Mouse (Mus musculus) gastrocnemius, postnatal 10 days (tissue): ENCODE results near the gene Batf. TPM values are rescaled to one million over a fixed set of nuclear protein-coding genes. Genes with fewer than 3 reads are reported as not detected.
"Not testable (repeated sequence)": the region's sequence is repeated elsewhere in the genome, so short reads cannot be mapped to it uniquely, and the experiment has no call there.

Source experiments
- DNase-seq: peaks from one replicate; pipeline ENCODE4 v3.0.0; 2021; ENCODE audit warnings: mixed read lengths
- total RNA-seq, 2 experiments: library from RNA; stranded (reverse); gene quantifications; 2 replicates each; pipeline ENCODE4 v1.2.3; 2021

The Batf gene
- total RNA-seq, 2 experiments from 2014 or later, result 0.33 to 1.3 TPM

- no peak for DNase-seq
These were observed 1.8 kb upstream of the Batf start for GRCm38 (mm10) chr12:85684411-85685275.

DNA sequence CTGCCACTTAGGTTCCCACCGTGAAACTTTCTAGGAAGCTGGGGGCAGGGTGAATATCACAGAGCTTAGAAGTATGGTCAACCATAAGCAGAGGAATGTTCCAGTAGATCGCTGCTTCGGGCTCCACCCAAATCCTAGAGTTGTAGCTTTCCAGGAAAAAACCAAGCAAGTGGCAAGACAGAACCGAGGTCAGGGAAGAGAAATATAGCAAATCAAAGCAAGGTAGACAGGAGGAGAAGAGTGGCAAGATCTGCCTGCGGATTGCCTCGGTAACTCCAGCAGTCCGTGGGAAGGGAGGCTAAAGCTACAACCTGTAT is 706 bp downstream of the Batf start:
- no peak for DNase-seq

- DNase-seq, result no peak
These were observed 1.4 kb downstream of the Batf start for GRCm38 (mm10) chr12:85687846-85688245.

- no peak for DNase-seq
These were observed 9.3 kb downstream of the Batf start for GRCm38 (mm10) chr12:85695787-85696186.

DNA sequence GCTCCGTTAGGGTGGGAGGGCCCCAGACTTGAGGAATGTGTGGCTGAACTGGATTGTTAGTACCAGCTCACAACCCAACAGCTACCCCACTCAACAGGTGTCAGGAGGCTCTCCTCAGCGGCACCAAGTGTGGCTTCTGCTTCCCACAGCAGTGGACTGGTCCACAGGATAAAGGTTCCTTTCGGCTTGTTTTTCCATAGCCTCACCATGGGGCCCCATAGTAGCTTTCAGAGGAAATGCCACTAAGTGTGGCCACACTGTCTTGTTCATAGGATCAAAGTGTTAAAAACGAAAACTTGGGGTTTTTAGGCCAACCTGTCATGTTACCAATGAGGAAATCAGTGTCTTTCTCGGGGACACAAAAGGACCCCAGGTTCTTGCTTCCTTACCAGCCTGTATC is 10.0 kb downstream of the Batf start:
- DNase-seq, result no peak

- DNase-seq, result not testable (repeated sequence)
These were observed 11.7 kb downstream of the Batf start for GRCm38 (mm10) chr12:85698179-85698578.

- DNase-seq, result no peak
These were observed 13.8 kb downstream of the Batf start for GRCm38 (mm10) chr12:85700191-85700841.

DNA sequence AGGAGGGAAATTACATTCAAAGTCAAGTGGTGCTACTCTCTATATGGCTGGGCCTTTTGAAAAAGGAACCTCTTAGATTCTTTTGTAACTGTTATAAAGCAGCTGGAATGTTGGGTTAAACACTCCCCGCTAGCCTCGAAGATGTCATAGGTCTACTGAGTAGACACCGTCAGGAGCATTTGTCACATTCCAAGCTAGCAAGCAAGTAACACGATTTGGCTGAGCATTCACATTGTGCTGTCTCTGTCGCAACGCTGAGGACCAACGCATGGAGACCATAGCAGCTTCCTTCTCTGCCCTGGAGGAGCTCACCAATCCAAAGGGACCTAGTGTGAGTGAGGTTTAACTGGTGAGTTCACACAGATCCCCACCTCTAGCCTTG is 14.4 kb downstream of the Batf start:
- DNase-seq, result no peak

DNA sequence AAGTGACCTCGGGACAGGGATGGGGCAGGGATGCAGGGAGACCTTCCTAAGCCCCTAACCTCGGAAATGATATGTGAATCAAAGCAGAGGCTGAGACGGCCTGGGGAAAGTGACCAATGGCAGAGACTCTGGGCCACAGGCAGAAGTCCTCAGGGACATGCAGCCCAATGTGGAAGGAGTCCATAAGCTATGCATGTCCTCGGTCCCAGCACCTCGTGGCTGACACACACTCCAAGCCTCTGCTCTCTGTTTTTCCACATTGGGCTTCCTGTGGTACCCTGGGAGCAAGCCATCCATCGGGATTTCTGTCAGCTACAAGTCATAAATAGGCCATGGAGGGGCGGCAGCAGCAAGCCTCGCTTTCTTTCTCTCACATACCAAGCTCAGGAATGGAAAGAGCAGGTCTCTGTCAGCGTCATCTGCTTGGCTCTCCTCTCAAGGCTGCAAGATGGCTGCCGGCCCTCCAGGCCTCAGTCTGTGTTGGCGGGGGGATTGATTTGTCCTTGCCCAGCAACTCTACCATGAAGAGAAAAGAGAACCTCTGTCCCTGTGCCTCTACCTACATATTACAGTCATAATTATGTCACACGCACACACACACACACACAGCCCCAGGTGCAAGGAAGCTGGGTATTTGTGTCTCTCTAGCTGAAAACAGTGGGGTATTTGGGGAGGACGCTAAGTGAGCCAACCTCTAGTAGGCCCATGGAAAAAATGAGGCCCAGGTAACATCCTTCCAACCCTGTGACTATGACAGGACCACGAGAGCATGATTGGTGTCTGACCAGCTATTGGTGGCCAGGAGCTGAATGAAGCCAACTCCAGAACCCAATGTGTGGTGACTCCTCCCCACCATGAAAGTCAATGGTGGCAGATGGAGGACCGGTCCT is 15.9 kb downstream of the Batf start:
- no peak for DNase-seq

DNA sequence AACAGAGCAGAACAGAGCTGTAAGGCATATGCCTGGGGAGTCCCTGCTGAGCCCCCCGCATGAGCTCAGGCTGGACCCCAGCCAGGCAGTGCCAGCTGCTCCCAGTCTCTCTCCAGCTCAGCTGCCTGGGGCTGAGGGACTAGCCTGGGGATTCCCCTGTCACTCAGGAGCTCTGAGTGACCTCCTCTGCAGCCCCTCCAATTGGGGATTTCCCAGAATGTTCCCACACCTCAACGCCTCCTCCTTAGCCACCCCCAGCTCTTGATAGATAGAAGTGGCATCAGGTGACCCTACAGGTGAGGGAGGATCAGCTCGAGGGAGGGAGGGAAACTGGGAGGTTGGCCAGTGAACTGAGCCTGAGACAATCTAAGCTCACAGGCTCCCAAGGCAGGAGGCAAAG is 17.0 kb downstream of the Batf start:
- peak; percentile 34 for DNase-seq

GRCm38 (mm10) chr12:85704566-85704965 is 18.1 kb downstream of the Batf start:
- DNase-seq, result no peak

- peak; percentile 76 for DNase-seq
These were observed 18.7 kb downstream of the Batf start for GRCm38 (mm10) chr12:85705002-85705830.

DNA sequence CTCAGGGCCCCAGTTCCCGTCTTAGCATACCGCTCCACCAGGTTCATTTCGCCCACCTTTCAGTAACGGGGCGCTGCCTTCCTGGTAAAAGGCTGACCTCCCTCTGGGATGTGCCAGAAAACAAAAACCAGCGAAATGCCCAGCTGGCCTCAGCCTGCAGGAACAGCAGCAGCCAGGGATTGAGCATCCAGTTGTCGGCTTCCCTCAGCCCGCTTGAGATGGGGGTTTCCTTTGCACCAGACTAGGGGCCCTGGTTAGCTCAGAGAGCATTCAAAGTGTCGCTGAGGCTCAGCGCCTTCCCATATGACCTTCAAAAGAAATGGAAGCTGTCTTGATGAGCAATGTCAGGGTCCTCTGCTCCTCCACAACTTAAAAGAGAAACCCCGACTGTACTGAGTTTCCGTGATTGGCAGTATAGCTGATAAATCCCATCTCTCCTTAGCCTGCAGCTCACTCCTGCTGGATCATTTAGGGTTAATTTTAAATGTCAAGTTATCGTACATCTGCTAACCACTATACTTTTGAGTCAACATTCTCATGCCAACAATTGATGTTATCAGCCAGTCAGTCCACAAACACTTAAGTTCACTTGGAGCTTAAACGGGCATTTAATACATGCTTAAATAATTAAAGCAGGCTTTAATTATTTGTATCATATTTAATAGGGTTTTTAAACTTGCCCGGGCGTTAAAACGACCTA is 19.5 kb downstream of the Batf start:
- no peak for DNase-seq

- DNase-seq, result no peak
These were observed 20.4 kb downstream of the Batf start for GRCm38 (mm10) chr12:85706906-85707305.

- no peak for DNase-seq
These were observed 20.9 kb downstream of the Batf start for GRCm38 (mm10) chr12:85707391-85707790.

GRCm38 (mm10) chr12:85708556-85708955 is 22.1 kb downstream of the Batf start:
- DNase-seq, result no peak

- DNase-seq, result no peak
These were observed 24.2 kb downstream of the Batf start for GRCm38 (mm10) chr12:85710695-85711094.

GRCm38 (mm10) chr12:85712587-85712986 is 26.1 kb downstream of the Batf start:
- DNase-seq, result no peak

DNA sequence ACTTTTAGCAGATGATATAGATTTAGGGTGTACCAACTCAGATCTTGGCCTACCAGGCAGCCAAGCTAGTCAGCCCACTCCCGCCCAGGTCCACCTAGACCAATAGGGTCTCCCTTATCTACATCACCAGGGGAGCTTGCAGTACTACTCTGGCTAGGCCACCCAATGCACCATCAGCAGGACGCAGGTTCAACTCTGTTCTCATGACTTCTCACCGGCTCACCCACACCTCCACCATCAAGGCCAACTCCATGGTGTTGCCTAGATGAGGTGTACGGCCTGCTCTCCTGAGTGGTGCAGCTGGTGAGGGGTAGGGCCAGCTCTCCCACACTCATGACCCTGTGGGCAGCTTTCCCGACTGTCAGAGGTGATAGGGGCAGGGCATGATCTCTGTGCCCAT is 27.7 kb downstream of the Batf start:
- no peak for DNase-seq

DNA sequence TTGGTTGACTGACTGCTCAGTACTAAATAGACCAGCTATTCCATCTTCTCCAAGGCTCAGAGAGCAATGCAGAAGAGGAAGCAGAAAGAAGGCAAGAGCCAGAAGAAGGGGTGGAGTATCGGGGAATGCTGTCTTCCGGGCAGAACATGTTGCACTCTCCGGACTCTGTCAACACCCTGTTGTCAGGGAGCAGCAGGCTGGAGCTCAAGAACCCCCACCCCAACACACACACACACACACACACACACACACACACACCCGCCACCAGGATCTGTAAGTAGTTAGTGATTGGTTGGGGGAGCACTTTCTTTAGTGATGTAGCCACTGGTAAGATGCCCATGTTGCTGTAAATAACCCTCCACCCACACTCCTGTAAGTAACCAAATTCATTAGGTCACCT is 38.8 kb downstream of the Batf start:
- DNase-seq, result no peak

DNA sequence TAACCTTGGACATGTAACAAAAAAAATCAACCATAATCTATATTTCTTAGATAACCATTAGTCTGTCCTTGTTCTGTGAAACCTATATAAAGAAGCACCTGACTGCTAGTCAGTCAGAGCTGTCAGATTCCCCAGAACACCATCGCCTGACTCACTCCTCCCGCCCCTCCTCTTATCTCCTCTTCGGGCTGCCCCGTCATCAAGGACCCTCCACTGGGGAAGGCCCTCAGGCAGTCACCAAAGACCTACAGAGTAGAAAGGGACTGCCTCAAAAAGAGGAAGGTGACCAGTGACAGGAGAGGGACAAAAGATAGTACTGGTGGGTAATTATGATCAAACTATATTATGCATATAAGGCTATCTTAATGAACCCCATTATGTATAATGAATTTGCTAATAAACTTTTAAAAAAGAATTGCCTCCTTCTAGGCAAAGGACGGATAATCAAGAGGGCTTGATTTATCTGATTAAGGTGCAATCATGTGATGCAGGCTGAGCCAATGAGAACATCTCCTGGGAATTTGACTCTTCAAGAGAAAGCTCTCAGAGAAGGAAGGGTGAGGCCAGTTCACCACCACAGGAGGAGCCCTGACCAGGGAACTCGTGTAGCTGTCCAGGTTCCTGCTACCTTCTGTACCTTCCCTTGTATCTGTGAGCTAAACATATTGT is 40.4 kb downstream of the Batf start:
- no peak for DNase-seq
